Mouse (Mus musculus): ENCODE measurements around the gene Fxr2.

Gene Fxr2

GRCm38 (mm10) chr11:69656617-69657461 is 24.0 kb downstream of the Fxr2 start:
- DNase-seq (ENCODE audit: extremely low spot score, low spot score): peak; percentile 57

- DNase-seq (ENCODE audit: extremely low spot score, low spot score): no peak
Observed at GRCm38 (mm10) chr11:69657462-69657881, 24.7 kb downstream of the Fxr2 start.

- DNase-seq (ENCODE audit: extremely low spot score, low spot score): no peak
Observed at GRCm38 (mm10) chr11:69661221-69661881, 28.6 kb downstream of the Fxr2 start.

GRCm38 (mm10) chr11:69662213-69662966 is 29.6 kb downstream of the Fxr2 start, which contains the start of gene Mpdu1:
TSS of gene Mpdu1 (minus strand) at chr11:69662642.
- peak; percentile 94 for DNase-seq (ENCODE audit: extremely low spot score, low spot score)

GRCm38 (mm10) chr11:69662967-69663671 is 30.3 kb downstream of the Fxr2 start:
- no peak for DNase-seq (ENCODE audit: extremely low spot score, low spot score)

GRCm38 (mm10) chr11:69663795-69664194 is 31.0 kb downstream of the Fxr2 start:
- no peak for DNase-seq (ENCODE audit: extremely low spot score, low spot score)

- DNase-seq (ENCODE audit: extremely low spot score, low spot score): no peak
Observed at GRCm38 (mm10) chr11:69664841-69665240, 32.1 kb downstream of the Fxr2 start.

GRCm38 (mm10) chr11:69665457-69665960 is 32.7 kb downstream of the Fxr2 start:
- peak; percentile 34 for DNase-seq (ENCODE audit: extremely low spot score, low spot score)

GRCm38 (mm10) chr11:69665961-69666664 is 33.3 kb downstream of the Fxr2 start, which contains the start of gene Cd68:
TSS of gene Cd68 (minus strand) at chr11:69666153.
- peak; percentile 40 for DNase-seq (ENCODE audit: extremely low spot score, low spot score)

GRCm38 (mm10) chr11:69666665-69667005 is 33.8 kb downstream of the Fxr2 start:
- DNase-seq (ENCODE audit: extremely low spot score, low spot score): no peak

GRCm38 (mm10) chr11:69670786-69671725 is 38.3 kb downstream of the Fxr2 start:
- DNase-seq (ENCODE audit: extremely low spot score, low spot score): peak; percentile 95

GRCm38 (mm10) chr11:69671726-69672124 is 38.9 kb downstream of the Fxr2 start:
- DNase-seq (ENCODE audit: extremely low spot score, low spot score): no peak

GRCm38 (mm10) chr11:69672211-69672706 is 39.5 kb downstream of the Fxr2 start, which contains the start of gene Eif4a1:
TSS of gene Eif4a1 (minus strand) at chr11:69672423.
- peak; percentile 98 for DNase-seq (ENCODE audit: extremely low spot score, low spot score)

- no peak for DNase-seq (ENCODE audit: extremely low spot score, low spot score)
Observed at GRCm38 (mm10) chr11:69679144-69679543, 46.4 kb downstream of the Fxr2 start.

- DNase-seq (ENCODE audit: extremely low spot score, low spot score): no peak
Observed at GRCm38 (mm10) chr11:69680136-69680855, 47.5 kb downstream of the Fxr2 start.

GRCm38 (mm10) chr11:69681314-69682208 is 48.8 kb downstream of the Fxr2 start, which contains the start of gene Senp3:
TSS of gene Senp3 (minus strand) at chr11:69682084.
- peak; percentile 99 for DNase-seq (ENCODE audit: extremely low spot score, low spot score)

GRCm38 (mm10) chr11:69682209-69682839 is 49.5 kb downstream of the Fxr2 start:
- no peak for DNase-seq (ENCODE audit: extremely low spot score, low spot score)

Measured in neural tube, embryonic 10.5 days (tissue).